Mouse (Mus musculus) lung, embryonic 14.5 days (tissue): ENCODE results near the gene Dynlt3. TPM values are rescaled to one million over a fixed set of nuclear protein-coding genes. Genes with fewer than 3 reads are reported as not detected.
"Not testable (repeated sequence)": the region's sequence is repeated elsewhere in the genome, so short reads cannot be mapped to it uniquely, and the experiment has no call there.

ENCODE experiments used
- ATAC-seq: fragments of 200-750 bp; cut with Nextera tagmentation; 2 replicates; pipeline ENCODE4 v1.8.0; 2017; ENCODE audit warnings: mild to moderate bottlenecking, moderate TSS enrichment, moderate library complexity; ENCODE audit not compliant: insufficient read depth
- DNase-seq: peaks from one replicate; pipeline ENCODE4 v3.0.0-alpha.2; 2015
- H3K27ac ChIP-seq: fragments of 300-500 bp; sonication (generic); 2 replicates; pipeline ENCODE4 v1.5.1; 2014; ENCODE audit warnings: low read depth, mild to moderate bottlenecking, moderate library complexity
- H3K27me3 ChIP-seq: fragments of 300-500 bp; sonication (generic); 2 replicates; pipeline ENCODE4 v1.6.1; 2014; ENCODE audit warnings: low read length, control low read depth; ENCODE audit not compliant: insufficient read depth
- H3K36me3 ChIP-seq: fragments of 300-500 bp; sonication (generic); 2 replicates; pipeline ENCODE4 v1.6.1; 2014; ENCODE audit warnings: control low read depth; ENCODE audit not compliant: insufficient read depth
- H3K4me1 ChIP-seq: fragments of 300-500 bp; sonication (generic); 2 replicates; pipeline ENCODE4 v1.6.1; 2014; ENCODE audit warnings: antibody characterized with exemption, control low read depth; ENCODE audit not compliant: insufficient read depth
- H3K4me2 ChIP-seq: fragments of 300-500 bp; sonication (generic); 2 replicates; pipeline ENCODE4 v1.6.1; 2014; ENCODE audit warnings: mild to moderate bottlenecking
- H3K4me3 ChIP-seq: fragments of 300-500 bp; sonication (generic); 2 replicates; pipeline ENCODE4 v1.5.1; 2014; ENCODE audit warnings: low read depth, low read length
- H3K9ac ChIP-seq: fragments of 300-500 bp; sonication (generic); 2 replicates; pipeline ENCODE4 v1.6.1; 2014
- H3K9me3 ChIP-seq: fragments of 300-500 bp; sonication (generic); 2 replicates; pipeline ENCODE4 v1.6.1; 2016; ENCODE audit warnings: low read depth, low read length, control low read depth
- CTCF ChIP-seq: IDR thresholded peaks from 2 replicates; pipeline ENCODE4 v1.5.1; 2016; ENCODE audit warnings: antibody characterized with exemption, low read depth
- WGBS: fragments of 180-500 bp; shearing (Covaris S2); extraction: QIAGEN DNeasy Blood & Tissue Kit; methylation state at CpG from one replicate; pipeline ENCODE4 v1.1.7; 2014; 5-methylcytosine and 5-hydroxymethylcytosine counted together
- polyA plus RNA-seq: library from polyadenylated mRNA; unstranded; fragments of >200 nt; fragmentation: Nextera tagmentation; extraction: Ambion mirVana; gene quantifications from 2 replicates; pipeline ENCODE4 v1.2.1, GENCODE M21; 2014

Dynlt3 gene
- polyA plus RNA-seq = 47.4 and 54.5 TPM in 2 replicates

- peak within 1 kb of the TSS; percentile 57 for H3K4me2 ChIP-seq
- ATAC-seq = peak; percentile 100
- WGBS = 8% methylated on average over 30 of the region's 30 CpGs
Measured at GRCm38 (mm10) chrX:9662391-9663111, at the start of gene Dynlt3. Gene Dynlt3, minus strand, starts transcription at chrX:9663003.

GRCm38 (mm10) chrX:9699815-9700214, 37.0 kb upstream of the Dynlt3 start:
- ATAC-seq (no peak), DNase-seq (no peak)
- H3K4me1 ChIP-seq = no peaks in the 10 kb centered on the region
- WGBS = 71% methylated on average over 3 of the region's 3 CpGs
- H3K4me3 ChIP-seq = no peak overlapping the region
- TF ChIP-seq CTCF = no peak
- H3K27ac ChIP-seq = no peak overlapping the region
- H3K4me2 ChIP-seq = no peak overlapping the region
- H3K9ac ChIP-seq = no peak overlapping the region
- H3K27me3 ChIP-seq = no peaks in the 10 kb centered on the region
- H3K36me3 ChIP-seq = no peaks in the 10 kb centered on the region
- H3K9me3 ChIP-seq = no peaks in the 10 kb centered on the region

More at GRCm38 (mm10) chrX:9662391-9663111, at the start of gene Dynlt3:
- Histone ChIP-seq H3K4me3 (peak within 1 kb of the TSS; percentile 41), H3K9ac (peak within 1 kb of the TSS; percentile 50), H3K27ac (peak within 1 kb of the TSS; percentile 81), H3K36me3 (no peaks in the 10 kb centered on the region), H3K4me1 (no peaks in the 10 kb centered on the region), H3K27me3 (no peaks in the 10 kb centered on the region), H3K9me3 (no peaks in the 10 kb centered on the region)
- peak; percentile 89 for DNase-seq
- no peak for TF ChIP-seq CTCF

- Histone ChIP-seq H3K4me3 (no peak overlapping the region), H3K27me3 (no peaks in the 10 kb centered on the region), H3K4me1 (no peaks in the 10 kb centered on the region), H3K9me3 (no peaks in the 10 kb centered on the region), H3K27ac (no peak overlapping the region), H3K4me2 (no peak overlapping the region), H3K9ac (no peak overlapping the region), H3K36me3 (no peaks in the 10 kb centered on the region)
- TF ChIP-seq CTCF = no peak
- WGBS = 71% methylated on average over 6 of the region's 6 CpGs
- ATAC-seq (no peak), DNase-seq (no peak)
Measured at GRCm38 (mm10) chrX:9695997-9696396, 33.2 kb upstream of the Dynlt3 start.

GRCm38 (mm10) chrX:9672040-9672439, 9.2 kb upstream of the Dynlt3 start:
- no peaks in the 10 kb centered on the region for H3K4me1 ChIP-seq
- peak; percentile 65; the same call in 1 of the 2 replicates for ATAC-seq
- H3K27me3 ChIP-seq = no peaks in the 10 kb centered on the region
- no peaks in the 10 kb centered on the region for H3K36me3 ChIP-seq
- no peak overlapping the region for H3K9ac ChIP-seq
- no peak overlapping the region for H3K4me2 ChIP-seq
- no peaks in the 10 kb centered on the region for H3K9me3 ChIP-seq
- no peak for TF ChIP-seq CTCF
- H3K4me3 ChIP-seq = no peak overlapping the region
- no peak overlapping the region for H3K27ac ChIP-seq
- 45% methylated on average over 1 of the region's 1 CpGs for WGBS
- DNase-seq = peak; percentile 59

GRCm38 (mm10) chrX:9671418-9671817, 8.6 kb upstream of the Dynlt3 start:
- DNase-seq (no peak), ATAC-seq (no peak)
- Histone ChIP-seq H3K4me1 (no peaks in the 10 kb centered on the region), H3K9me3 (no peaks in the 10 kb centered on the region), H3K4me2 (peak overlapping the region; percentile 18; the same call in 1 of the 2 replicates), H3K9ac (no peak overlapping the region), H3K27me3 (no peaks in the 10 kb centered on the region), H3K27ac (no peak overlapping the region), H3K36me3 (no peaks in the 10 kb centered on the region), H3K4me3 (no peak overlapping the region)
- WGBS = 89% methylated on average over 3 of the region's 3 CpGs
- no peak for TF ChIP-seq CTCF

- Histone ChIP-seq H3K36me3 (no peaks in the 10 kb centered on the region), H3K27ac (no peak overlapping the region), H3K4me3 (no peak overlapping the region), H3K4me1 (no peaks in the 10 kb centered on the region), H3K4me2 (no peak overlapping the region), H3K27me3 (no peaks in the 10 kb centered on the region), H3K9ac (no peak overlapping the region), H3K9me3 (no peaks in the 10 kb centered on the region)
- ATAC-seq (no peak), DNase-seq (peak; percentile 2)
- no peak for TF ChIP-seq CTCF
- WGBS = 56% methylated on average over 3 of the region's 3 CpGs
Measured at GRCm38 (mm10) chrX:9652806-9653205, 10.0 kb downstream of the Dynlt3 start.

GRCm38 (mm10) chrX:9640594-9640993, 22.2 kb downstream of the Dynlt3 start:
- H3K27ac ChIP-seq, ATAC-seq, H3K27me3 ChIP-seq, H3K4me1 ChIP-seq, H3K9me3 ChIP-seq, H3K36me3 ChIP-seq, DNase-seq, H3K9ac ChIP-seq, H3K4me2 ChIP-seq, H3K4me3 ChIP-seq: not testable (repeated sequence)
- WGBS = 56% methylated on average over 5 of the region's 5 CpGs

GRCm38 (mm10) chrX:9640126-9640525, 22.7 kb downstream of the Dynlt3 start:
- H3K4me2 ChIP-seq, H3K9ac ChIP-seq, H3K9me3 ChIP-seq, H3K27me3 ChIP-seq, H3K4me1 ChIP-seq, H3K36me3 ChIP-seq, DNase-seq, H3K27ac ChIP-seq, H3K4me3 ChIP-seq, ATAC-seq: not testable (repeated sequence)
- WGBS = 55% methylated on average over 2 of the region's 2 CpGs
